Mouse (Mus musculus) megakaryocyte, embryonic 14.5 days (primary cell): ENCODE results near the gene Rgs10.
"Not testable (repeated sequence)": the region's sequence is repeated elsewhere in the genome, so short reads cannot be mapped to it uniquely, and the experiment has no call there.

ENCODE experiments used
- FLI1 ChIP-seq: IDR thresholded peaks from 2 replicates; pipeline ENCODE4 v1.6.1; 2012; ENCODE audit warnings: low read length, inconsistent platforms, mixed read lengths
- GATA1 ChIP-seq: IDR thresholded peaks from 3 replicates; pipeline ENCODE4 v1.6.1; 2012; ENCODE audit warnings: mixed read lengths, low read length, inconsistent platforms, borderline replicate concordance

DNA sequence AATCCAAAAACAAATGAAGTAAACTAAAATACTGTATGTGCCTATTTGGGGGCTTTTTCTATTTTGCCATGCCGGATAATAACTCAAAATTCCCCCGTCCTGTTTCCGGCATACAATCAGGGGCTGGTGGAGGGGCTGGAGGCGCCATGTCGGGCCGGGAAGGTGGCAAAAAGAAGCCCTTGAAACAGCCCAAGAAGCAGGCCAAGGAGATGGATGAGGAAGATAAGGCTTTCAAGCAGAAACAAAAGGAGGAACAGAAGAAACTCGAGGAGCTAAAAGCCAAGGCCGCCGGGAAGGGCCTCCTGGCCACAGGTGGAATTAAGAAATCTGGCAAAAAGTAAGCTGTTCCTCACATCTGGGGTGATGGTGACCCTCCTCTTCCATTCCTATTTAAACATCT is 78.2 kb downstream of the Rgs10 start:
- TF ChIP-seq GATA1, FLI1: not testable (repeated sequence)
